Mouse (Mus musculus) A20 (cell line): ENCODE data around the gene Mrps25.

Experiments
- DNase-seq: peaks from one replicate; pipeline ENCODE4 v3.0.0-alpha.2; 2011; ENCODE audit warnings: low read depth, low spot score

Gene Mrps25

GRCm38 (mm10) chr6:92183621-92184131 lies at the start of gene Mrps25:
Gene Mrps25 (minus strand): TSS chr6:92184033.
- peak; percentile 74 for DNase-seq

GRCm38 (mm10) chr6:92231762-92232161 lies 47.9 kb upstream of the Mrps25 start:
- DNase-seq = no peak

- no peak for DNase-seq
These were observed 47.5 kb upstream of the Mrps25 start for GRCm38 (mm10) chr6:92231356-92231755.

- peak; percentile 58 for DNase-seq
These were observed 45.8 kb upstream of the Mrps25 start for GRCm38 (mm10) chr6:92229586-92229985.

GRCm38 (mm10) chr6:92229103-92229502 lies 45.3 kb upstream of the Mrps25 start:
- DNase-seq = peak; percentile 68

- DNase-seq = no peak
These were observed 41.1 kb upstream of the Mrps25 start for GRCm38 (mm10) chr6:92224981-92225380.

- no peak for DNase-seq
These were observed 38.2 kb upstream of the Mrps25 start for GRCm38 (mm10) chr6:92222021-92222420.

GRCm38 (mm10) chr6:92221604-92222003 lies 37.8 kb upstream of the Mrps25 start:
- no peak for DNase-seq

- DNase-seq = peak; percentile 63
These were observed 35.6 kb upstream of the Mrps25 start for GRCm38 (mm10) chr6:92219445-92219844.

- peak; percentile 95 for DNase-seq
These were observed 31.1 kb upstream of the Mrps25 start, which contains the start of gene Rbsn for GRCm38 (mm10) chr6:92214773-92215449. Gene Rbsn (minus strand): TSS chr6:92214925.

GRCm38 (mm10) chr6:92214055-92214772 lies 30.4 kb upstream of the Mrps25 start:
- peak; percentile 47 for DNase-seq

- no peak for DNase-seq
These were observed 15.6 kb upstream of the Mrps25 start for GRCm38 (mm10) chr6:92199414-92199813.

GRCm38 (mm10) chr6:92184178-92184577 lies 345 bp upstream of the Mrps25 start:
- peak; percentile 69 for DNase-seq

GRCm38 (mm10) chr6:92176450-92176849 lies 7.4 kb downstream of the Mrps25 start:
- DNase-seq = no peak

GRCm38 (mm10) chr6:92162724-92163123 lies 21.1 kb downstream of the Mrps25 start:
- no peak for DNase-seq

- DNase-seq = peak; percentile 23
These were observed 25.0 kb downstream of the Mrps25 start for GRCm38 (mm10) chr6:92158801-92159200.

GRCm38 (mm10) chr6:92153774-92154173 lies 30.1 kb downstream of the Mrps25 start:
- no peak for DNase-seq

GRCm38 (mm10) chr6:92145881-92146280 lies 38.0 kb downstream of the Mrps25 start:
- DNase-seq = no peak

GRCm38 (mm10) chr6:92136356-92136755 lies 47.5 kb downstream of the Mrps25 start:
- DNase-seq = no peak

- DNase-seq = no peak
These were observed 50.2 kb downstream of the Mrps25 start for GRCm38 (mm10) chr6:92133617-92134016.

GRCm38 (mm10) chr6:92132021-92132911 lies 51.6 kb downstream of the Mrps25 start:
- DNase-seq = no peak

- DNase-seq = no peak
These were observed 52.4 kb downstream of the Mrps25 start for GRCm38 (mm10) chr6:92131456-92131855.
